Mouse (Mus musculus) kidney, embryonic 16.5 days (tissue): ENCODE results near the gene Fam178b. TPM values are rescaled to one million over a fixed set of nuclear protein-coding genes. Genes with fewer than 3 reads are reported as not detected.

ENCODE experiments used
- ATAC-seq: fragments of 200-750 bp; cut with Nextera tagmentation; 2 replicates; pipeline ENCODE4 v1.8.0; 2017; ENCODE audit warnings: moderate TSS enrichment; ENCODE audit not compliant: low FRiP score, low TSS enrichment
- H3K27ac ChIP-seq: fragments of 300-500 bp; sonication (generic); 2 replicates; pipeline ENCODE4 v1.5.1; 2014; ENCODE audit warnings: low read length
- H3K27me3 ChIP-seq: fragments of 300-500 bp; sonication (generic); 2 replicates; pipeline ENCODE4 v1.6.1; 2014; ENCODE audit warnings: low read length, control low read depth, mixed read lengths; ENCODE audit not compliant: insufficient read depth
- H3K36me3 ChIP-seq: fragments of 300-500 bp; sonication (generic); 2 replicates; pipeline ENCODE4 v1.6.1; 2014; ENCODE audit warnings: low read length, control low read depth, mixed read lengths; ENCODE audit not compliant: insufficient read depth
- H3K4me1 ChIP-seq: fragments of 300-500 bp; sonication (generic); 2 replicates; pipeline ENCODE4 v1.6.1; 2014; ENCODE audit warnings: low read length, control low read depth, mixed read lengths; ENCODE audit not compliant: insufficient read depth
- H3K4me2 ChIP-seq: fragments of 300-500 bp; sonication (generic); replicated peaks from 2 replicates; pipeline ENCODE4 v1.6.1; 2014; ENCODE audit warnings: low read depth, low read length
- H3K4me3 ChIP-seq: fragments of 300-500 bp; sonication (generic); 2 replicates; pipeline ENCODE4 v1.5.1; 2014; ENCODE audit warnings: mild to moderate bottlenecking, low read length
- H3K9ac ChIP-seq: fragments of 300-500 bp; sonication (generic); replicated peaks from 2 replicates; pipeline ENCODE4 v1.6.1; 2014; ENCODE audit warnings: low read length
- H3K9me3 ChIP-seq: fragments of 300-500 bp; sonication (generic); 2 replicates; pipeline ENCODE4 v1.6.1; 2016; ENCODE audit warnings: low read length, control low read depth
- WGBS: fragments of 180-500 bp; shearing (Covaris S2); extraction: QIAGEN DNeasy Blood & Tissue Kit; methylation state at CpG from one replicate; pipeline ENCODE4 v1.1.7; 2014; 5-methylcytosine and 5-hydroxymethylcytosine counted together
- polyA plus RNA-seq: library from polyadenylated mRNA; unstranded; fragments of >200 nt; fragmentation: Nextera tagmentation; extraction: Ambion mirVana; gene quantifications from 2 replicates; pipeline ENCODE4 v1.2.1, GENCODE M21; 2015

Fam178b gene
- polyA plus RNA-seq, 1 experiment from 2014 or later, result 1.8 TPM

GRCm38 (mm10) chr1:36657658-36658415, 25.1 kb downstream of the Fam178b start:
- no peak overlapping the region for H3K27ac ChIP-seq
- H3K9me3 ChIP-seq, result no peaks in the 10 kb centered on the region
- no peak overlapping the region for H3K9ac ChIP-seq
- no peaks in the 10 kb centered on the region for H3K27me3 ChIP-seq
- H3K36me3 ChIP-seq, result no peaks in the 10 kb centered on the region
- 81% methylated on average over 4 of the region's 4 CpGs for WGBS
- H3K4me1 ChIP-seq, result no peaks in the 10 kb centered on the region
- no peak overlapping the region for H3K4me2 ChIP-seq
- ATAC-seq, result no peak
- H3K4me3 ChIP-seq, result no peak overlapping the region

- Histone ChIP-seq H3K27ac (no peak overlapping the region), H3K9me3 (no peaks in the 10 kb centered on the region), H3K9ac (no peak overlapping the region), H3K36me3 (no peaks in the 10 kb centered on the region), H3K4me1 (no peaks in the 10 kb centered on the region), H3K27me3 (no peaks in the 10 kb centered on the region), H3K4me2 (no peak overlapping the region), H3K4me3 (no peak overlapping the region)
- ATAC-seq, result no peak
- 89% methylated on average over 3 of the region's 3 CpGs for WGBS
Observed at GRCm38 (mm10) chr1:36656233-36656632, 26.8 kb downstream of the Fam178b start.

GRCm38 (mm10) chr1:36655039-36655438, 27.9 kb downstream of the Fam178b start:
- H3K4me2 ChIP-seq, result no peak overlapping the region
- no peak for ATAC-seq
- no peaks in the 10 kb centered on the region for H3K9me3 ChIP-seq
- no peaks in the 10 kb centered on the region for H3K4me1 ChIP-seq
- H3K36me3 ChIP-seq, result no peaks in the 10 kb centered on the region
- H3K27ac ChIP-seq, result no peak overlapping the region
- 92% methylated on average over 5 of the region's 5 CpGs for WGBS
- no peak overlapping the region for H3K4me3 ChIP-seq
- no peak overlapping the region for H3K9ac ChIP-seq
- no peaks in the 10 kb centered on the region for H3K27me3 ChIP-seq

- 47% methylated on average over 5 of the region's 5 CpGs for WGBS
- H3K9me3 ChIP-seq, result no peaks in the 10 kb centered on the region
- no peak overlapping the region for H3K4me2 ChIP-seq
- no peak overlapping the region for H3K4me3 ChIP-seq
- H3K27ac ChIP-seq, result peak overlapping the region; percentile 7; the same call in 1 of the 2 replicates
- no peaks in the 10 kb centered on the region; the same call in 1 of the 2 replicates for H3K4me1 ChIP-seq
- H3K36me3 ChIP-seq, result no peaks in the 10 kb centered on the region
- H3K9ac ChIP-seq, result 0 out of 2 replicates have a peak overlapping the region, but pooled peaks have one; percentile 27
- ATAC-seq, result peak; percentile 73; the same call in 1 of the 2 replicates
- no peaks in the 10 kb centered on the region for H3K27me3 ChIP-seq
Observed at GRCm38 (mm10) chr1:36647631-36648030, 35.4 kb downstream of the Fam178b start.

- Histone ChIP-seq H3K4me1 (no peaks in the 10 kb centered on the region; the same call in 1 of the 2 replicates), H3K4me3 (no peak overlapping the region), H3K9ac (no peak overlapping the region), H3K36me3 (no peaks in the 10 kb centered on the region), H3K27me3 (no peaks in the 10 kb centered on the region), H3K9me3 (no peaks in the 10 kb centered on the region), H3K4me2 (no peak overlapping the region), H3K27ac (no peak overlapping the region)
- WGBS, result 69% methylated on average over 3 of the region's 3 CpGs
- no peak for ATAC-seq
Observed at GRCm38 (mm10) chr1:36646285-36646684, 36.7 kb downstream of the Fam178b start.

GRCm38 (mm10) chr1:36644615-36645007, 38.4 kb downstream of the Fam178b start:
- Histone ChIP-seq H3K36me3 (no peaks in the 10 kb centered on the region), H3K27ac (no peak overlapping the region), H3K4me1 (peaks cover 3% of the 10 kb centered on the region; the same call in 1 of the 2 replicates), H3K4me2 (no peak overlapping the region), H3K4me3 (no peak overlapping the region), H3K9ac (no peak overlapping the region), H3K9me3 (no peaks in the 10 kb centered on the region), H3K27me3 (no peaks in the 10 kb centered on the region)
- ATAC-seq, result no peak
- WGBS, result 82% methylated on average over 9 of the region's 9 CpGs

GRCm38 (mm10) chr1:36643957-36644614, 38.9 kb downstream of the Fam178b start:
- 77% methylated on average over 7 of the region's 7 CpGs for WGBS
- H3K9ac ChIP-seq, result no peak overlapping the region
- H3K27me3 ChIP-seq, result no peaks in the 10 kb centered on the region
- no peak overlapping the region for H3K27ac ChIP-seq
- no peak overlapping the region for H3K4me3 ChIP-seq
- H3K36me3 ChIP-seq, result no peaks in the 10 kb centered on the region
- no peak for ATAC-seq
- H3K9me3 ChIP-seq, result no peaks in the 10 kb centered on the region
- H3K4me1 ChIP-seq, result peaks cover 3% of the 10 kb centered on the region; the same call in 1 of the 2 replicates
- H3K4me2 ChIP-seq, result no peak overlapping the region

GRCm38 (mm10) chr1:36635826-36636485, 47.0 kb downstream of the Fam178b start:
- ATAC-seq, result no peak
- Histone ChIP-seq H3K9ac (no peak overlapping the region), H3K27ac (no peak overlapping the region), H3K4me2 (no peak overlapping the region), H3K9me3 (no peaks in the 10 kb centered on the region), H3K4me1 (peaks cover 3% of the 10 kb centered on the region; the same call in 1 of the 2 replicates), H3K4me3 (no peak overlapping the region), H3K36me3 (no peaks in the 10 kb centered on the region), H3K27me3 (no peaks in the 10 kb centered on the region)
- 67% methylated on average over 2 of the region's 2 CpGs for WGBS

- no peaks in the 10 kb centered on the region for H3K27me3 ChIP-seq
- H3K27ac ChIP-seq, result no peak overlapping the region
- peak; percentile 84 for ATAC-seq
- H3K9me3 ChIP-seq, result no peaks in the 10 kb centered on the region
- H3K9ac ChIP-seq, result no peak overlapping the region
- no peaks in the 10 kb centered on the region for H3K36me3 ChIP-seq
- peaks cover 8% of the 10 kb centered on the region for H3K4me1 ChIP-seq
- WGBS, result 18% methylated on average over 5 of the region's 5 CpGs
- no peak overlapping the region for H3K4me2 ChIP-seq
- H3K4me3 ChIP-seq, result no peak overlapping the region
Observed at GRCm38 (mm10) chr1:36634940-36635339, 48.0 kb downstream of the Fam178b start.
